ENCODE assay signal across 28 mouse cellular contexts in genomic region chr10:101641048-101641447, GRCm38 (mm10). TPM values are rescaled to one million over a fixed set of nuclear protein-coding genes. Genes with fewer than 3 reads are reported as not detected.
"Had no signal": no experiment of that assay in that cellular context is flagged by ENCODE, and none has a peak within 500 bp of the region (broad histone marks: within the 10 kb centered on the region; RNA-seq: fewer than 3 reads in every experiment).

No protein-coding gene starts in this region.

- H3K27me3 ChIP-seq: kidney, embryonic 15.5 days; limb, embryonic 12.5 days; limb, embryonic 15.5 days; megakaryocyte, embryonic 14.5 days; midbrain, embryonic 13.5 days; neural tube, embryonic 13.5 days had no signal

- H3K9me3 ChIP-seq: kidney, embryonic 15.5 days; limb, embryonic 12.5 days; limb, embryonic 15.5 days; megakaryocyte, embryonic 14.5 days; midbrain, embryonic 10.5 days; midbrain, embryonic 13.5 days; neural tube, embryonic 13.5 days had no signal

- DNase-seq: kidney, adult 11 months; kidney, adult 8-10 months; kidney, postnatal 10 days; kidney, postnatal 36 days; left cerebral cortex, postnatal 4 days; liver, postnatal 0 days; lung, embryonic 14.5 days; lung, postnatal 36 days; retina, postnatal 1 day; right cerebral cortex, postnatal 14 days; right cerebral cortex, postnatal 4 days; thymus, postnatal 25 days had no signal

- H3K36me3 ChIP-seq: kidney, embryonic 15.5 days; limb, embryonic 12.5 days; limb, embryonic 15.5 days; midbrain, embryonic 10.5 days; midbrain, embryonic 13.5 days; neural tube, embryonic 13.5 days had no signal

- H3K4me1 ChIP-seq: kidney, embryonic 15.5 days; limb, embryonic 12.5 days; limb, embryonic 15.5 days; megakaryocyte, embryonic 14.5 days; midbrain, embryonic 10.5 days; midbrain, embryonic 13.5 days; neural tube, embryonic 13.5 days had no signal

- H3K4me3 ChIP-seq: kidney, embryonic 15.5 days; left cerebral cortex, adult 2 months; limb, embryonic 12.5 days; limb, embryonic 15.5 days; megakaryocyte, embryonic 14.5 days; midbrain, embryonic 10.5 days; midbrain, embryonic 13.5 days; myocyte; neural tube, embryonic 13.5 days had no signal

- H3K4me2 ChIP-seq: kidney, embryonic 15.5 days; limb, embryonic 12.5 days; limb, embryonic 15.5 days; liver, embryonic 11.5 days; lung, embryonic 14.5 days; midbrain, embryonic 13.5 days; neural tube, embryonic 13.5 days had no signal

- ATAC-seq: liver, postnatal 0 days; lung, postnatal 0 days; midbrain, embryonic 13.5 days; midbrain, embryonic 16.5 days had no signal

- H3K27ac ChIP-seq: kidney, embryonic 15.5 days; left cerebral cortex, adult 2 months; limb, embryonic 12.5 days; limb, embryonic 15.5 days; liver, embryonic 14.5 days; midbrain, embryonic 10.5 days; midbrain, embryonic 13.5 days; neural tube, embryonic 13.5 days; stomach, postnatal 0 days had no signal

- H3K9ac ChIP-seq: kidney, embryonic 15.5 days; limb, embryonic 12.5 days; limb, embryonic 15.5 days; liver, embryonic 14.5 days; liver, postnatal 0 days; lung, embryonic 14.5 days; midbrain, embryonic 13.5 days; neural tube, embryonic 13.5 days had no signal

RNA-seq across cellular contexts. Expression of gene Mgat4c, which starts 40.2 kb away (rescaled TPM):
- total RNA-seq: monocyte, adult 5-6 weeks had no signal
- polyA plus RNA-seq: liver, embryonic 11.5 days; liver, embryonic 14.5 days; liver, postnatal 0 days; lung, postnatal 0 days; myocyte; thymus, postnatal 0 days had no signal
